Mouse (Mus musculus) embryonic facial prominence, embryonic 14.5 days (tissue): Measurements from ENCODE around the gene Sipa1l1. TPM values are rescaled to one million over a fixed set of nuclear protein-coding genes. Genes with fewer than 3 reads are reported as not detected.

Experiments
- ATAC-seq: fragments of 200-750 bp; cut with Nextera tagmentation; 2 replicates; pipeline ENCODE4 v1.8.0; 2017; ENCODE audit warnings: low read depth, moderate number of reproducible peaks, moderate TSS enrichment
- DNase-seq: peaks from one replicate; pipeline ENCODE4 v3.0.0-alpha.2; 2015; ENCODE audit warnings: low spot score
- H3K27ac ChIP-seq: fragments of 300-500 bp; sonication (generic); replicated peaks from 2 replicates; pipeline ENCODE4 v1.5.1; 2014; ENCODE audit warnings: low read depth, mild to moderate bottlenecking, low read length, moderate library complexity
- H3K27me3 ChIP-seq: fragments of 300-500 bp; sonication (generic); replicated peaks from 2 replicates; pipeline ENCODE4 v1.6.1; 2014; ENCODE audit warnings: low read length; ENCODE audit not compliant: control insufficient read depth, insufficient read depth
- H3K36me3 ChIP-seq: fragments of 300-500 bp; sonication (generic); 2 replicates; pipeline ENCODE4 v1.6.1; 2014; ENCODE audit warnings: low read length, mixed read lengths; ENCODE audit not compliant: control insufficient read depth, insufficient read depth
- H3K4me1 ChIP-seq: fragments of 300-500 bp; sonication (generic); 2 replicates; pipeline ENCODE4 v1.6.1; 2014; ENCODE audit warnings: antibody characterized with exemption, low read length; ENCODE audit not compliant: control insufficient read depth, insufficient read depth
- H3K4me2 ChIP-seq: fragments of 300-500 bp; sonication (generic); 2 replicates; pipeline ENCODE4 v1.6.1; 2014; ENCODE audit warnings: low read depth, mild to moderate bottlenecking, low read length, moderate library complexity, mixed read lengths
- H3K4me3 ChIP-seq: fragments of 300-500 bp; sonication (generic); 2 replicates; pipeline ENCODE4 v1.5.1; 2014; ENCODE audit warnings: low read depth, mild to moderate bottlenecking, low read length
- H3K9ac ChIP-seq: fragments of 300-500 bp; sonication (generic); 2 replicates; pipeline ENCODE4 v1.6.1; 2014; ENCODE audit warnings: low read depth, mild to moderate bottlenecking, low read length, moderate library complexity, mixed read lengths
- H3K9me3 ChIP-seq: fragments of 300-500 bp; sonication (generic); 2 replicates; pipeline ENCODE4 v1.6.1; 2016; ENCODE audit warnings: low read length; ENCODE audit not compliant: control insufficient read depth
- whole genome bisulfite sequencing: fragments of 180-500 bp; shearing (Covaris S2); extraction: QIAGEN DNeasy Blood & Tissue Kit; methylation state at CpG from one replicate; pipeline ENCODE4 v1.1.7; 2014; 5-methylcytosine and 5-hydroxymethylcytosine counted together
- polyA plus RNA-seq: library from polyadenylated mRNA; unstranded; fragments of >200 nt; fragmentation: Nextera tagmentation; extraction: Ambion mirVana; gene quantifications from 2 replicates; pipeline ENCODE4 v1.2.1, GENCODE M21; 2014

Sipa1l1 gene
- polyA plus RNA-seq, 1 experiment from 2014 or later = 23.8 TPM

- Histone ChIP-seq H3K27ac (no peak overlapping the region), H3K4me2 (no peak overlapping the region), H3K9ac (no peak overlapping the region), H3K9me3 (no peaks in the 10 kb centered on the region), H3K4me3 (no peak overlapping the region), H3K36me3 (peaks cover 36% of the 10 kb centered on the region), H3K4me1 (peaks cover 6% of the 10 kb centered on the region; the same call in 1 of the 2 replicates), H3K27me3 (no peaks in the 10 kb centered on the region)
- ATAC-seq (no peak), DNase-seq (no peak)
- 83% methylated on average over 9 of the region's 9 CpGs for WGBS
Measured at GRCm38 (mm10) chr12:82428466-82428865, 259.3 kb downstream of the Sipa1l1 start.

- no peak for DNase-seq
- Histone ChIP-seq H3K4me3 (no peak overlapping the region), H3K27me3 (no peaks in the 10 kb centered on the region), H3K4me1 (no peaks in the 10 kb centered on the region), H3K36me3 (peaks cover 38% of the 10 kb centered on the region), H3K27ac (no peak overlapping the region), H3K4me2 (no peak overlapping the region), H3K9ac (no peak overlapping the region), H3K9me3 (no peaks in the 10 kb centered on the region)
- WGBS = 72% methylated on average over 4 of the region's 4 CpGs
- no peak for ATAC-seq
Measured at GRCm38 (mm10) chr12:82433311-82433710, 264.2 kb downstream of the Sipa1l1 start.

- DNase-seq (no peak), ATAC-seq (no peak)
- Histone ChIP-seq H3K4me3 (no peak overlapping the region), H3K36me3 (peaks cover 45% of the 10 kb centered on the region), H3K27ac (no peak overlapping the region), H3K27me3 (no peaks in the 10 kb centered on the region), H3K4me1 (no peaks in the 10 kb centered on the region), H3K9ac (no peak overlapping the region), H3K9me3 (no peaks in the 10 kb centered on the region), H3K4me2 (no peak overlapping the region)
- WGBS = 91% methylated on average over 9 of the region's 9 CpGs
Measured at GRCm38 (mm10) chr12:82434591-82434990, 265.5 kb downstream of the Sipa1l1 start.

GRCm38 (mm10) chr12:82441479-82441878 lies 272.4 kb downstream of the Sipa1l1 start:
- no peaks in the 10 kb centered on the region for H3K27me3 ChIP-seq

GRCm38 (mm10) chr12:82446609-82447024 lies 277.5 kb downstream of the Sipa1l1 start:
- Histone ChIP-seq H3K27ac (no peak overlapping the region), H3K4me1 (no peaks in the 10 kb centered on the region), H3K4me2 (no peak overlapping the region), H3K36me3 (peaks cover 48% of the 10 kb centered on the region), H3K9ac (no peak overlapping the region), H3K27me3 (no peaks in the 10 kb centered on the region), H3K9me3 (no peaks in the 10 kb centered on the region), H3K4me3 (no peak overlapping the region)
- WGBS = 92% methylated on average over 8 of the region's 8 CpGs
- ATAC-seq = no peak
- DNase-seq = no peak

More at GRCm38 (mm10) chr12:82441479-82441878, 272.4 kb downstream of the Sipa1l1 start:
- WGBS = 90% methylated on average over 3 of the region's 3 CpGs
- H3K4me1 ChIP-seq = no peaks in the 10 kb centered on the region
- DNase-seq = no peak
- H3K27ac ChIP-seq = no peak overlapping the region
- H3K9me3 ChIP-seq = no peaks in the 10 kb centered on the region
- no peak overlapping the region for H3K4me3 ChIP-seq
- H3K36me3 ChIP-seq = peaks cover 71% of the 10 kb centered on the region
- no peak overlapping the region for H3K4me2 ChIP-seq
- no peak for ATAC-seq
- no peak overlapping the region for H3K9ac ChIP-seq

- no peaks in the 10 kb centered on the region for H3K4me1 ChIP-seq
- H3K4me2 ChIP-seq = no peak overlapping the region
- H3K9ac ChIP-seq = no peak overlapping the region
- DNase-seq = no peak
- H3K27me3 ChIP-seq = no peaks in the 10 kb centered on the region
- no peak overlapping the region for H3K27ac ChIP-seq
- H3K36me3 ChIP-seq = peaks cover 42% of the 10 kb centered on the region
- WGBS = 66% methylated on average over 9 of the region's 9 CpGs
- H3K9me3 ChIP-seq = peaks cover 5% of the 10 kb centered on the region; the same call in 1 of the 2 replicates
- no peak for ATAC-seq
- no peak overlapping the region for H3K4me3 ChIP-seq
Measured at GRCm38 (mm10) chr12:82448129-82448815, 279.2 kb downstream of the Sipa1l1 start.

GRCm38 (mm10) chr12:82452428-82452827 lies 283.3 kb downstream of the Sipa1l1 start:
- Histone ChIP-seq H3K9me3 (peaks cover 5% of the 10 kb centered on the region; the same call in 1 of the 2 replicates), H3K36me3 (peaks cover 17% of the 10 kb centered on the region; the same call in 1 of the 2 replicates), H3K27ac (no peak overlapping the region), H3K4me2 (no peak overlapping the region), H3K27me3 (no peaks in the 10 kb centered on the region), H3K4me3 (no peak overlapping the region), H3K4me1 (no peaks in the 10 kb centered on the region), H3K9ac (no peak overlapping the region)
- ATAC-seq (no peak), DNase-seq (no peak)
- WGBS = 94% methylated on average over 2 of the region's 2 CpGs

GRCm38 (mm10) chr12:82454415-82454814 lies 285.3 kb downstream of the Sipa1l1 start:
- Histone ChIP-seq H3K4me1 (no peaks in the 10 kb centered on the region), H3K4me2 (no peak overlapping the region), H3K4me3 (no peak overlapping the region), H3K36me3 (0 out of 2 replicates have a peak, but pooled peaks cover 7% of the 10 kb centered on the region), H3K9ac (no peak overlapping the region), H3K27me3 (no peaks in the 10 kb centered on the region), H3K27ac (no peak overlapping the region), H3K9me3 (peaks cover 5% of the 10 kb centered on the region; the same call in 1 of the 2 replicates)
- 76% methylated on average over 6 of the region's 6 CpGs for WGBS
- DNase-seq (no peak), ATAC-seq (no peak)
